Mouse (Mus musculus): Measurements from ENCODE around the gene Cxcr2. TPM values are rescaled to one million over a fixed set of nuclear protein-coding genes. Genes with fewer than 3 reads are reported as not detected.

Cxcr2 gene
- polyA plus RNA-seq, 1 experiment from 2014 or later, result 2.7 TPM

DNA sequence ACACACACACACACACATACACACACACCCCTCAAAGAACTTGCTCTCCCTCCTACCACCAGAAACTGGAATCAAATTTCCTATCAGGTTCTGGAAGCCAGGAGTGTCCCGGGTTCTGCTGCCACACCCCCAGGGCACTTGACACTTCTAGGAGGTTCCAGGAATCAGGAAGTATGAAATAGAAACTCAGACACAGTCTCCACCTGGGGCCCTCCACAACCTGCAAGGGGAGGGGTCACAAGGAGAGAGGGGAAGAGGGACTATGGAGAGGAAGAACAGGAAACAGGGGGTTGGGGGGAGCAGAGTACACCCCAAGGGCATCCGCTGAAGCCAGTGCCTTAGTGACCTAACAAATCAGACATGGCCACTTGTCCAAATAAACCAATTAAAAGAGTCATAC, 27.7 kb downstream of the Cxcr2 start:
- no peak overlapping the region for H3K27ac ChIP-seq (ENCODE audit: low read length)
- no peak overlapping the region for H3K4me2 ChIP-seq (ENCODE audit: low read depth, low read length)
- H3K36me3 ChIP-seq (ENCODE audit: control insufficient read depth, insufficient read depth), result no peaks in the 10 kb centered on the region
- H3K4me3 ChIP-seq (ENCODE audit: low read depth, low read length), result no peak overlapping the region
- H3K9ac ChIP-seq (ENCODE audit: low read depth, low read length), result no peak overlapping the region
- H3K27me3 ChIP-seq (ENCODE audit: control insufficient read depth, insufficient read depth, low read depth, low read length), result no peaks in the 10 kb centered on the region
- 38% methylated on average over 2 of the region's 2 CpGs for WGBS (ENCODE audit: insufficient replicate concordance)
- no peaks in the 10 kb centered on the region for H3K4me1 ChIP-seq (ENCODE audit: control insufficient read depth, low read depth, low read length)
- ATAC-seq (ENCODE audit: low read depth), result no peak
- no peaks in the 10 kb centered on the region for H3K9me3 ChIP-seq (replicated peaks; ENCODE audit: control insufficient read depth, low read length)

GRCm38 (mm10) chr1:74183006-74183405, 29.2 kb downstream of the Cxcr2 start:
- no peak overlapping the region for H3K27ac ChIP-seq (ENCODE audit: low read length)
- H3K27me3 ChIP-seq (ENCODE audit: control insufficient read depth, insufficient read depth, low read depth, low read length), result no peaks in the 10 kb centered on the region
- no peaks in the 10 kb centered on the region for H3K4me1 ChIP-seq (ENCODE audit: control insufficient read depth, low read depth, low read length)
- no peaks in the 10 kb centered on the region for H3K36me3 ChIP-seq (ENCODE audit: control insufficient read depth, insufficient read depth)
- no peak overlapping the region for H3K4me3 ChIP-seq (ENCODE audit: low read depth, low read length)
- H3K4me2 ChIP-seq (ENCODE audit: low read depth, low read length), result no peak overlapping the region
- WGBS (ENCODE audit: insufficient replicate concordance), result 55% methylated on average over 2 of the region's 2 CpGs
- no peaks in the 10 kb centered on the region for H3K9me3 ChIP-seq (replicated peaks; ENCODE audit: control insufficient read depth, low read length)
- ATAC-seq (ENCODE audit: low read depth), result no peak
- H3K9ac ChIP-seq (ENCODE audit: low read depth, low read length), result no peak overlapping the region

GRCm38 (mm10) chr1:74190471-74190870, 36.7 kb downstream of the Cxcr2 start:
- no peak overlapping the region for H3K27ac ChIP-seq (ENCODE audit: low read length)
- no peak overlapping the region for H3K9ac ChIP-seq (ENCODE audit: low read depth, low read length)
- no peaks in the 10 kb centered on the region for H3K36me3 ChIP-seq (ENCODE audit: control insufficient read depth, insufficient read depth)
- no peak overlapping the region for H3K4me3 ChIP-seq (ENCODE audit: low read depth, low read length)
- H3K9me3 ChIP-seq (replicated peaks; ENCODE audit: control insufficient read depth, low read length), result no peaks in the 10 kb centered on the region
- no peak overlapping the region for H3K4me2 ChIP-seq (ENCODE audit: low read depth, low read length)
- 73% methylated on average over 7 of the region's 7 CpGs for WGBS (ENCODE audit: insufficient replicate concordance)
- no peaks in the 10 kb centered on the region for H3K27me3 ChIP-seq (ENCODE audit: control insufficient read depth, insufficient read depth, low read depth, low read length)
- ATAC-seq (ENCODE audit: low read depth), result no peak
- H3K4me1 ChIP-seq (ENCODE audit: control insufficient read depth, low read depth, low read length), result no peaks in the 10 kb centered on the region

DNA sequence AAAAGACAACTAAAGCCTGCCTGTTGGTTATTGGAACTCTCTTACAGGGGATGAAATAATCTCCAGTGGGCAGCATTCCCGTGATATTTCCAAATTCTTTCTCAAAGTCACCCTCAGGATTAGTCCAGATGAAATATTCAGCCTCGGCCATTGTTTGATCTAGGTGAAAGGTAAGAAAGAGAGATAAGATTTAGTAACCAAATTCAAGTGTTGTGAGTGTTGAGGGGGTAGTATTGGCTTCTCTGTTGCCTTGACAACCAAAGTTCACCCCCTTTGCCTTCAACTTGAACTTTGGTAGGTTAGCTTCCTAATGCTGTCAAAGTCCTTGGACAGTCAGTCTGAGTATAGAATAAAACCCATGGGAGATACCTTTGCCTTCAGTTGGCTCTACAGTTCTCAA, 38.9 kb downstream of the Cxcr2 start:
- Histone ChIP-seq H3K27me3 (ENCODE audit: control insufficient read depth, insufficient read depth, low read depth, low read length) (no peaks in the 10 kb centered on the region), H3K4me2 (ENCODE audit: low read depth, low read length) (no peak overlapping the region), H3K36me3 (ENCODE audit: control insufficient read depth, insufficient read depth) (no peaks in the 10 kb centered on the region), H3K9ac (ENCODE audit: low read depth, low read length) (no peak overlapping the region), H3K4me3 (ENCODE audit: low read depth, low read length) (no peak overlapping the region), H3K27ac (ENCODE audit: low read length) (no peak overlapping the region), H3K9me3 (replicated peaks; ENCODE audit: control insufficient read depth, low read length) (no peaks in the 10 kb centered on the region), H3K4me1 (ENCODE audit: control insufficient read depth, low read depth, low read length) (peaks cover under 1% of the 10 kb centered on the region; the same call in 1 of the 2 replicates)
- ATAC-seq (ENCODE audit: low read depth), result no peak
- 55% methylated on average over 2 of the region's 2 CpGs for WGBS (ENCODE audit: insufficient replicate concordance)

DNA sequence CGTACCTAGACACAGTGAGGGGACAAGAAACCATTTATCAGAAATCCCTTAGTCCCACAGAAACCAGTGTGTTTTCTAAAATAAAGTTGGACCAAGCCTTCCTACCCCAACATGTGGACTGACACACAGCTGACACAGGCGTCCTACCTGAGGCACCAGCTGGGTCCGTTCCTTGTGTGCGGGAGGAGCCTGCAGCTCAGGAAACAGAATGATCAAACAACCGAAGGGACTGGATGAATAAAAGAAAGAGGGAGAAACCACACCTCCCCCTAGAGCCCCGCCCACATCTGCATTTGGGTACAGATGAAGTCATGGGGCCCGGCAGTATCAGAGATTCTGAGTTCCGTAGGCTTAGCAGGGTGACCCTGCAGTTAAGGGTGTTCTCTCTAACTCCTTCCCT, 40.7 kb downstream of the Cxcr2 start, which contains the start of gene Cxcr1:
Cxcr1 (minus strand) TSS at position 187 of the 400 bp plus-strand sequence.
- no peak within 1 kb of the TSS for H3K4me2 ChIP-seq (ENCODE audit: low read depth, low read length)
- H3K9me3 ChIP-seq (replicated peaks; ENCODE audit: control insufficient read depth, low read length), result no peaks in the 10 kb centered on the region
- H3K4me1 ChIP-seq (ENCODE audit: control insufficient read depth, low read depth, low read length), result peaks cover 3% of the 10 kb centered on the region
- no peak within 1 kb of the TSS for H3K4me3 ChIP-seq (ENCODE audit: low read depth, low read length)
- H3K27ac ChIP-seq (ENCODE audit: low read length), result no peak within 1 kb of the TSS
- no peak within 1 kb of the TSS for H3K9ac ChIP-seq (ENCODE audit: low read depth, low read length)
- WGBS (ENCODE audit: insufficient replicate concordance), result 41% methylated on average over 8 of the region's 8 CpGs
- no peaks in the 10 kb centered on the region for H3K36me3 ChIP-seq (ENCODE audit: control insufficient read depth, insufficient read depth)
- ATAC-seq (ENCODE audit: low read depth), result no peak
- H3K27me3 ChIP-seq (ENCODE audit: control insufficient read depth, insufficient read depth, low read depth, low read length), result no peaks in the 10 kb centered on the region

- Histone ChIP-seq H3K27me3 (ENCODE audit: control insufficient read depth, insufficient read depth, low read depth, low read length) (no peaks in the 10 kb centered on the region), H3K36me3 (ENCODE audit: control insufficient read depth, insufficient read depth) (no peaks in the 10 kb centered on the region), H3K9me3 (replicated peaks; ENCODE audit: control insufficient read depth, low read length) (no peaks in the 10 kb centered on the region), H3K4me3 (ENCODE audit: low read depth, low read length) (no peak overlapping the region), H3K4me1 (ENCODE audit: control insufficient read depth, low read depth, low read length) (peaks cover 5% of the 10 kb centered on the region), H3K4me2 (ENCODE audit: low read depth, low read length) (no peak overlapping the region), H3K27ac (ENCODE audit: low read length) (peak overlapping the region; percentile 74), H3K9ac (ENCODE audit: low read depth, low read length) (no peak overlapping the region)
- no peak for ATAC-seq (ENCODE audit: low read depth)
- 26% methylated on average over 7 of the region's 7 CpGs for WGBS (ENCODE audit: insufficient replicate concordance)
These were observed 42.2 kb downstream of the Cxcr2 start for GRCm38 (mm10) chr1:74195961-74196360.

- Histone ChIP-seq H3K4me3 (ENCODE audit: low read depth, low read length) (no peak overlapping the region), H3K4me2 (ENCODE audit: low read depth, low read length) (peak overlapping the region; percentile 30; the same call in 1 of the 2 replicates), H3K36me3 (ENCODE audit: control insufficient read depth, insufficient read depth) (no peaks in the 10 kb centered on the region), H3K9me3 (replicated peaks; ENCODE audit: control insufficient read depth, low read length) (no peaks in the 10 kb centered on the region), H3K9ac (ENCODE audit: low read depth, low read length) (no peak overlapping the region), H3K27ac (ENCODE audit: low read length) (peak overlapping the region; percentile 79), H3K27me3 (ENCODE audit: control insufficient read depth, insufficient read depth, low read depth, low read length) (no peaks in the 10 kb centered on the region), H3K4me1 (ENCODE audit: control insufficient read depth, low read depth, low read length) (peaks cover 5% of the 10 kb centered on the region)
- 56% methylated on average over 17 of the region's 17 CpGs for WGBS (ENCODE audit: insufficient replicate concordance)
- ATAC-seq (ENCODE audit: low read depth), result peak; percentile 81
These were observed 43.0 kb downstream of the Cxcr2 start for GRCm38 (mm10) chr1:74196621-74197419.

GRCm38 (mm10) chr1:74197726-74198470, 44.1 kb downstream of the Cxcr2 start:
- 0 out of 2 replicates have a peak overlapping the region, but pooled peaks have one; percentile 48 for H3K27ac ChIP-seq (ENCODE audit: low read length)
- no peak overlapping the region for H3K4me2 ChIP-seq (ENCODE audit: low read depth, low read length)
- 56% methylated on average over 12 of the region's 12 CpGs for WGBS (ENCODE audit: insufficient replicate concordance)
- H3K36me3 ChIP-seq (ENCODE audit: control insufficient read depth, insufficient read depth), result no peaks in the 10 kb centered on the region
- H3K4me3 ChIP-seq (ENCODE audit: low read depth, low read length), result no peak overlapping the region
- no peak overlapping the region for H3K9ac ChIP-seq (ENCODE audit: low read depth, low read length)
- no peak for ATAC-seq (ENCODE audit: low read depth)
- peaks cover 5% of the 10 kb centered on the region for H3K4me1 ChIP-seq (ENCODE audit: control insufficient read depth, low read depth, low read length)
- no peaks in the 10 kb centered on the region for H3K9me3 ChIP-seq (replicated peaks; ENCODE audit: control insufficient read depth, low read length)
- no peaks in the 10 kb centered on the region for H3K27me3 ChIP-seq (ENCODE audit: control insufficient read depth, insufficient read depth, low read depth, low read length)

GRCm38 (mm10) chr1:74199046-74199445, 45.3 kb downstream of the Cxcr2 start:
- no peak for ATAC-seq (ENCODE audit: low read depth)
- peak overlapping the region; percentile 41; the same call in 1 of the 2 replicates for H3K27ac ChIP-seq (ENCODE audit: low read length)
- no peak overlapping the region for H3K4me3 ChIP-seq (ENCODE audit: low read depth, low read length)

More at GRCm38 (mm10) chr1:74199046-74199445, 45.3 kb downstream of the Cxcr2 start:
- 61% methylated on average over 8 of the region's 8 CpGs for WGBS (ENCODE audit: insufficient replicate concordance)
- H3K4me2 ChIP-seq (ENCODE audit: low read depth, low read length), result no peak overlapping the region
- no peak overlapping the region for H3K9ac ChIP-seq (ENCODE audit: low read depth, low read length)
- H3K9me3 ChIP-seq (replicated peaks; ENCODE audit: control insufficient read depth, low read length), result no peaks in the 10 kb centered on the region
- H3K4me1 ChIP-seq (ENCODE audit: control insufficient read depth, low read depth, low read length), result peaks cover 5% of the 10 kb centered on the region
- H3K27me3 ChIP-seq (ENCODE audit: control insufficient read depth, insufficient read depth, low read depth, low read length), result no peaks in the 10 kb centered on the region
- no peaks in the 10 kb centered on the region for H3K36me3 ChIP-seq (ENCODE audit: control insufficient read depth, insufficient read depth)
